Mouse (Mus musculus) bone marrow macrophage, adult 2 months (primary cell): ENCODE measurements at regions not wholly inside any gene's neighbourhood (a gene's known extent, or its start where the extent isn't known, plus 50 kb on each side); places are given as distances from the start of the nearest gene placed in this dataset.

Source experiments
- CTCF ChIP-seq: IDR thresholded peaks from 2 replicates; pipeline ENCODE4 v1.5.1; 2012; ENCODE audit warnings: low read depth, mild to moderate bottlenecking, low read length, moderate library complexity
- POLR2A ChIP-seq: IDR thresholded peaks from 2 replicates; pipeline ENCODE4 v1.6.1; 2012; ENCODE audit warnings: mild to moderate bottlenecking, low read depth, low read length, borderline replicate concordance

DNA sequence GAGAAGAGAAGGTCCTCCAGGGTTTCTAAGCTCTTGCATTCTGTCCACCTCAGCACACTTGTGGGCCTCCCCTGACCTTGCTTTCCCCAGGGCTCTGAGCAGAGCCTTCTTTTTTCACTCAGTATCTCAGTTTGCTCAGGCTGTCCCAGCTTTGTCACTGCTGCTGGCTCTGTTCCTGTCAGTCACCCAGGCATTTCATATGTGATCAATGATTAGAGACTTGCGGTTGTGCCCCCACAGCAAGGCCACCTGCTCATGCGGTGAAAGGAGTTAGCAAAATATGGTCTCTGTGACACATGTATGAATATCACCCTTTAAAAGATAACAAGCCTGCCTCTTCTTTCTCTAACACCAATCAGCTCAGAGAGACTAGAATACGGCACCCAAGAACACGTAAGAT lies 265.6 kb upstream of the Jarid2 start:
- no peak for TF ChIP-seq CTCF
- TF ChIP-seq POLR2A, result no peak
